Mouse (Mus musculus) hindbrain, embryonic 11.5 days (tissue): ENCODE results near the gene Fam19a3. TPM values are rescaled to one million over a fixed set of nuclear protein-coding genes. Genes with fewer than 3 reads are reported as not detected.

Source experiments
- ATAC-seq: fragments of 200-750 bp; cut with Nextera tagmentation; 2 replicates; pipeline ENCODE4 v1.8.0; 2017; ENCODE audit warnings: mild to moderate bottlenecking, moderate TSS enrichment, moderate library complexity; ENCODE audit not compliant: low FRiP score
- DNase-seq: peaks from one replicate; pipeline ENCODE4 v3.0.0-alpha.2; 2015; ENCODE audit warnings: low spot score
- H3K27ac ChIP-seq: fragments of 300-500 bp; sonication (generic); 2 replicates; pipeline ENCODE4 v1.5.1; 2014; ENCODE audit warnings: mild to moderate bottlenecking, low read depth, low read length
- H3K27me3 ChIP-seq: fragments of 300-500 bp; sonication (generic); 2 replicates; pipeline ENCODE4 v1.6.1; 2014; ENCODE audit warnings: mild to moderate bottlenecking, low read length, moderate library complexity, mixed read lengths; ENCODE audit not compliant: control insufficient read depth, insufficient read depth
- H3K36me3 ChIP-seq: fragments of 300-500 bp; sonication (generic); 2 replicates; pipeline ENCODE4 v1.6.1; 2014; ENCODE audit warnings: mild to moderate bottlenecking, low read length, moderate library complexity, mixed read lengths; ENCODE audit not compliant: control insufficient read depth, insufficient read depth
- H3K4me1 ChIP-seq: fragments of 300-500 bp; sonication (generic); replicated peaks from 2 replicates; pipeline ENCODE4 v1.6.1; 2014; ENCODE audit warnings: low read length, mixed read lengths; ENCODE audit not compliant: control insufficient read depth, insufficient read depth
- H3K4me2 ChIP-seq: fragments of 300-500 bp; sonication (generic); replicated peaks from 2 replicates; pipeline ENCODE4 v1.6.1; 2014; ENCODE audit warnings: mild to moderate bottlenecking, low read depth, low read length
- H3K4me3 ChIP-seq: fragments of 300-500 bp; sonication (generic); 2 replicates; pipeline ENCODE4 v1.5.1; 2014; ENCODE audit warnings: low read depth, low read length
- H3K9ac ChIP-seq: fragments of 300-500 bp; sonication (generic); 2 replicates; pipeline ENCODE4 v1.6.1; 2014; ENCODE audit warnings: low read depth, low read length
- H3K9me3 ChIP-seq: fragments of 300-500 bp; sonication (generic); 2 replicates; pipeline ENCODE4 v1.6.1; 2016; ENCODE audit warnings: low read length; ENCODE audit not compliant: control insufficient read depth
- whole genome bisulfite sequencing: fragments of 180-500 bp; shearing (Covaris S2); extraction: QIAGEN DNeasy Blood & Tissue Kit; methylation state at CpG from one replicate; pipeline ENCODE4 v1.1.7; 2014; 5-methylcytosine and 5-hydroxymethylcytosine counted together
- polyA plus RNA-seq: library from polyadenylated mRNA; unstranded; fragments of >200 nt; fragmentation: Nextera tagmentation; extraction: Ambion mirVana; gene quantifications from 2 replicates; pipeline ENCODE4 v1.2.1, GENCODE M21; 2014

Gene Fam19a3
- polyA plus RNA-seq, 1 experiment from 2014 or later, result 0.09 TPM

DNA sequence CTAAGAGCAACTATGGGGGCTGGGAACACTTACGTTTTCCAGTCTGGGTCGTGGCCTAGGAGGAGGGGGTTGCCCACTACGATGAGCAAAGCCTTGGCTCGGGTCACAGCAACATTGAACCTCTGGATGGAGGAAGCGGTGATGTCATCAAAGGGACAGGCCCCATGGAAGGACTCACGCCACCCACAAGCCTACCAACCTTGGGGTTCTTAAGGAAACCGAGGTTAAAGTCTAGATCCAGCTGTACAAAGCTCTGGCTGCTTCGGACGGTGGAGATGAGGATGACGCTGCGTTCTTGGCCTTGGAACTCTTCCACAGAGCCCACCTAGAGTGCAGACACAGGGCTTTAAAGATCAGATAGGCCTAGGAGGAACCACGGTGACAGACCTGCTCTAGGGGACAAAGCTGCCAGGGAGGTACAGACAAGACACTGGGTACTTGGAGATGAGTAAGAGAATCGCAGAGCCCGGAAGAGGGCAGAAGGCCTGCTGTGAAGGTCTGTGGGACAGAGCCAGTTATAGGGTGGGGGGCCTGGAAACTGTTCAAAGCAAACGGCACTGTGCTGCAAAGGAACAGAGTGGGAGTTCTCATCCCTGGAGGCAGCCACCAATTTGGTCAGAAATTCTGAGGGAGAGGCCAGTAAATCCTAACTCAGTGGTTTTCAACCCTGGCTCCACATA is 14.2 kb upstream of the Fam19a3 start:
- WGBS, result 76% methylated on average over 15 of the region's 15 CpGs
- no peak for DNase-seq
- H3K9ac ChIP-seq, result no peak overlapping the region
- ATAC-seq, result no peak
- H3K4me2 ChIP-seq, result no peak overlapping the region
- no peaks in the 10 kb centered on the region for H3K4me1 ChIP-seq
- H3K27me3 ChIP-seq, result no peaks in the 10 kb centered on the region
- no peak overlapping the region for H3K4me3 ChIP-seq
- H3K27ac ChIP-seq, result no peak overlapping the region
- H3K9me3 ChIP-seq, result no peaks in the 10 kb centered on the region
- H3K36me3 ChIP-seq, result no peaks in the 10 kb centered on the region

- ATAC-seq (no peak), DNase-seq (no peak)
- Histone ChIP-seq H3K27ac (no peak overlapping the region), H3K36me3 (no peaks in the 10 kb centered on the region), H3K4me2 (no peak overlapping the region), H3K4me1 (no peaks in the 10 kb centered on the region), H3K27me3 (no peaks in the 10 kb centered on the region), H3K9ac (no peak overlapping the region), H3K9me3 (no peaks in the 10 kb centered on the region), H3K4me3 (no peak overlapping the region)
- WGBS, result 70% methylated on average over 12 of the region's 12 CpGs
Observed at GRCm38 (mm10) chr3:104794953-104795470, 13.4 kb upstream of the Fam19a3 start.

DNA sequence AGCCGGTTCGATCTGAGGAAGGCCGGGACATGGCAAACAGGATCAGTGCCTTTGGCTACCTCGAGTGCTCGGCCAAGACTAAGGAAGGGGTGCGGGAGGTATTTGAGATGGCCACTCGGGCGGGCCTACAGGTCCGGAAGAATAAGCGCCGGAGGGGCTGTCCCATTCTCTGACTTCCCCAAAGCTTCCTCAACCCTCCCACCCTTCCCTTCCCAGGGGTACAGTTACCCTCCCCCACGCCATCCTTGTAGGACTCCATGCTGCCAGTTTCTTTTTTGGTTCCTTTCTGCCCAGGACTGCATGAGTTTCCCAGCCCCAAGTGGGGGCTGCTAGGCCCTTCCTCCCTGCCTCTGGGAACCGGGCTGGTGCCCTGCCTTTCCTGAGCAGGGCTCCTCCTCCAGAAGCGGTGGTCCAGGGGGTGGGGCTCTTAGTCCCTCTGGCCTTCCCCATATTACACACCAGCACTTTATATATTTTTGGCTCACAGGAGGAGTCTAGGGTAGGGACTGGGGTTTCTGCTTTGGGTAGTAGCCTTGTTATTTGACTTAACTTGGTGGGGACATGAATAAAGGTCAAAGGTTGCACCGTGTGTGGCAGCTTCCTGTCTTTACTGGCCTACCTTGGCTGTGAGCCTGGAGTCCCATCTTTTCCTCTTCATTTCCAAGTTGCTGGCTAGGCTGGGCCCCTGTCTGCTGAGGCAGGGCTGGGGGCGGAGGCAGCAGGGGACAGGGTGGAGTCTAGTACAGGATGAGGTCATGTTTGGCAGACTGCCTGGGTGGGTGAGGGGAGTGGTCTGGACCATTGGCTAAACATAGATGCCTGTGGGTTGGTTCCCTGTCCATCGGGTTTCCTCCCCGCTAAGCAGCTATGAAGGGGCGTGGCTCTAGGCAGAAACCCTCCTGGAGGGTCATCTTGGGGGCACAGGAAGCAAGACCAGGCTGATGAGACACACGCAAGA is 12.5 kb upstream of the Fam19a3 start:
- Histone ChIP-seq H3K9me3 (no peaks in the 10 kb centered on the region), H3K4me2 (no peak overlapping the region), H3K27ac (no peak overlapping the region), H3K27me3 (no peaks in the 10 kb centered on the region), H3K9ac (no peak overlapping the region), H3K4me1 (no peaks in the 10 kb centered on the region), H3K4me3 (no peak overlapping the region), H3K36me3 (no peaks in the 10 kb centered on the region)
- peak; percentile 85 for DNase-seq
- 57% methylated on average over 20 of the region's 20 CpGs for WGBS
- ATAC-seq, result peak; percentile 91

DNA sequence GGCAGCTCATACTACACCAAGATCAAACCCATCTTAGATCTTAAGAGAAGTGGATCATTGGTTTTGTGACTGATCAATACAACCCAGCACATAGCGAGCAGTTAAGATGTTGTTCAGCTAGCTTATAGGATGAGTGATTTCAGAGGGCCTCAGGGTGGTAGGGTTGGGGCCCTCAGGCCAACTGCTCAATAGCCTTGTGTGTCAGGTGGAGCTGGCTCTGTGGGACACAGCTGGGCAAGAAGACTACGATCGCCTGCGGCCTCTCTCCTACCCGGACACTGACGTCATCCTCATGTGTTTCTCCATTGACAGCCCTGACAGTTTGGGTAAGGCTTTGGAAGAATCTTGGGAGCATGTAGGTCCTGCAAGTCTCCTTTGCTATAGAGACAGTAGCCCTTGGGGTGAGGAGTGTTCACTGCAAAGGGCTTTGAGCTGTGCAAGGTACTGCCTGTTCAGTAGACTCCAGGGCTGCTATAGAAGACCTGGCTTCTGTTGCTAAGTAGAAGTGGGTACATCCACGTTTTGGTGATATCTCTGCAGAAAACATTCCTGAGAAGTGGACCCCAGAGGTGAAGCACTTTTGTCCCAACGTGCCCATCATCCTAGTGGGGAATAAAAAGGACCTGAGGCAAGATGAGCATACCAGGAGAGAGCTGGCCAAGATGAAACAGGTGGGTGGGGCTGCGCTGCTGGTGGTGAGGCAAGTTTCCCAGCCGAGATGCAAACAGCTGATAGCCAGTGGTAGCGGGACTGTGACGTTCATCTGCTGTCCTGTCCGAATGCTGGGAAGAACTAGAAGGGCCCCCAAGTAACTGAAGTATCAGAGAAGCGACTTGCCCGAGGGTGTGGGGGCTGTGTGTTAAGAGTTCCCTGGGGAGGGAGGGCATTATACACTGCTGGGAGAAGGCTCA is 11.0 kb upstream of the Fam19a3 start:
- Histone ChIP-seq H3K27me3 (no peaks in the 10 kb centered on the region; the same call in 1 of the 2 replicates), H3K4me3 (no peak overlapping the region), H3K4me1 (no peaks in the 10 kb centered on the region), H3K36me3 (no peaks in the 10 kb centered on the region), H3K9me3 (no peaks in the 10 kb centered on the region), H3K27ac (no peak overlapping the region), H3K4me2 (no peak overlapping the region), H3K9ac (no peak overlapping the region)
- ATAC-seq, result no peak
- no peak for DNase-seq
- 76% methylated on average over 15 of the region's 15 CpGs for WGBS

GRCm38 (mm10) chr3:104791671-104792070 is 10.0 kb upstream of the Fam19a3 start:
- H3K9me3 ChIP-seq, result no peaks in the 10 kb centered on the region
- no peak overlapping the region for H3K27ac ChIP-seq
- no peak overlapping the region for H3K4me2 ChIP-seq
- ATAC-seq, result no peak
- H3K36me3 ChIP-seq, result no peaks in the 10 kb centered on the region
- no peak for DNase-seq
- H3K4me3 ChIP-seq, result no peak overlapping the region
- H3K9ac ChIP-seq, result no peak overlapping the region
- no peaks in the 10 kb centered on the region; the same call in 1 of the 2 replicates for H3K27me3 ChIP-seq
- WGBS, result 93% methylated on average over 8 of the region's 8 CpGs
- no peaks in the 10 kb centered on the region for H3K4me1 ChIP-seq

- no peak for ATAC-seq
- H3K27ac ChIP-seq, result no peak overlapping the region
- H3K27me3 ChIP-seq, result no peaks in the 10 kb centered on the region; the same call in 1 of the 2 replicates
Observed at GRCm38 (mm10) chr3:104791017-104791416, 9.4 kb upstream of the Fam19a3 start.

DNA sequence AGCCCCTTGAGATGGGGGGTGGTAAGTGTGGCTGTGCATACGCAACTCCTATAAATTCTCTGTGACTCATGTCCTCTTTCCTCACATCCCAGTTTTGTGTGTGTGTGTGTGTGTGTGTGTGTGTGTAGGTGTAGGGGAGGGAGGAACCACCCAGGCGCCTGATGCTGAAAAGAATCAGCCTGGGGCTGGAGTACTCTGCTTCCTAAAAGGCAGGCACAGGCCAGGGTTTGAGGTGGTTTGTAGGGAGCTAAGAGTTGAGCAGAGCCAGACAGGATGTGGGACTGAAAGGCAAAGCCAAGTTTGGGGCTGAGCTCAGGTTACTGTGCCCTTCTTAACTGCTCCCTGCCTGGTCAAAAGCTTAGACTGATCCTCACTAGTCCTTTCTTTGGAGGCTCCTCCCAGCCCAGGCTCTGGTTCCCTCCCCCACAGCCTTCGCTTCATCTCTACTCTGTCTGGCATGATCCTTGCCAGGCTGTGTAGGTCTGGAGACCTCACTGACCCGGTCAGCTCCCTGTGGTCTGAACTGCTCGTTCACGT is 8.8 kb upstream of the Fam19a3 start:
- H3K4me1 ChIP-seq, result no peaks in the 10 kb centered on the region
- H3K27me3 ChIP-seq, result no peaks in the 10 kb centered on the region; the same call in 1 of the 2 replicates
- H3K27ac ChIP-seq, result no peak overlapping the region
- 27% methylated on average over 6 of the region's 6 CpGs for WGBS
- ATAC-seq (no peak), DNase-seq (no peak)
- H3K9me3 ChIP-seq, result no peaks in the 10 kb centered on the region
- H3K9ac ChIP-seq, result peak overlapping the region; percentile 31
- no peaks in the 10 kb centered on the region for H3K36me3 ChIP-seq
- peak overlapping the region; percentile 65 for H3K4me3 ChIP-seq
- peak overlapping the region; percentile 93 for H3K4me2 ChIP-seq

More at GRCm38 (mm10) chr3:104791017-104791416, 9.4 kb upstream of the Fam19a3 start:
- no peak for DNase-seq
- Histone ChIP-seq H3K36me3 (no peaks in the 10 kb centered on the region), H3K9me3 (no peaks in the 10 kb centered on the region), H3K4me2 (peak overlapping the region; percentile 93), H3K9ac (peak overlapping the region; percentile 31), H3K4me1 (no peaks in the 10 kb centered on the region), H3K4me3 (0 out of 2 replicates have a peak overlapping the region, but pooled peaks have one; percentile 13)
- 19% methylated on average over 4 of the region's 4 CpGs for WGBS

- Histone ChIP-seq H3K9ac (0 out of 2 replicates have a peak overlapping the region, but pooled peaks have one; percentile 70), H3K9me3 (no peaks in the 10 kb centered on the region), H3K36me3 (no peaks in the 10 kb centered on the region), H3K27me3 (peaks cover 2% of the 10 kb centered on the region; the same call in 1 of the 2 replicates), H3K4me2 (peak overlapping the region; percentile 93), H3K4me1 (no peaks in the 10 kb centered on the region), H3K4me3 (peak overlapping the region; percentile 65), H3K27ac (no peak overlapping the region)
- DNase-seq (no peak), ATAC-seq (no peak)
- 43% methylated on average over 13 of the region's 13 CpGs for WGBS
Observed at GRCm38 (mm10) chr3:104789822-104790221, 8.2 kb upstream of the Fam19a3 start.
